Mouse (Mus musculus) heart, postnatal 0 days (tissue): ENCODE data around the gene Slc25a33. TPM values are rescaled to one million over a fixed set of nuclear protein-coding genes. Genes with fewer than 3 reads are reported as not detected.

Source experiments
- ATAC-seq: fragments of 200-750 bp; cut with Nextera tagmentation; 2 replicates; pipeline ENCODE4 v1.8.0; 2017; ENCODE audit warnings: low read depth, moderate number of reproducible peaks, moderate library complexity; ENCODE audit not compliant: insufficient read depth
- DNase-seq: peaks from one replicate; pipeline ENCODE4 v3.0.0-alpha.2; 2016; ENCODE audit warnings: low spot score
- H3K27ac ChIP-seq: fragments of 300-500 bp; sonication (generic); 2 replicates; pipeline ENCODE4 v1.5.1; 2014; ENCODE audit warnings: low read depth, mild to moderate bottlenecking
- H3K27me3 ChIP-seq: fragments of 300-500 bp; sonication (generic); 2 replicates; pipeline ENCODE4 v1.6.1; 2014; ENCODE audit warnings: low read length, mixed read lengths; ENCODE audit not compliant: control insufficient read depth, insufficient read depth
- H3K36me3 ChIP-seq: fragments of 300-500 bp; sonication (generic); replicated peaks from 2 replicates; pipeline ENCODE4 v1.6.1; 2014; ENCODE audit warnings: low read length, mixed read lengths; ENCODE audit not compliant: control insufficient read depth, insufficient read depth
- H3K4me1 ChIP-seq: fragments of 300-500 bp; sonication (generic); 2 replicates; pipeline ENCODE4 v1.6.1; 2014; ENCODE audit warnings: antibody characterized with exemption; ENCODE audit not compliant: control insufficient read depth, insufficient read depth
- H3K4me2 ChIP-seq: fragments of 300-500 bp; sonication (generic); 2 replicates; pipeline ENCODE4 v1.6.1; 2014; ENCODE audit warnings: low read depth, mild to moderate bottlenecking, low read length, moderate library complexity
- H3K4me3 ChIP-seq: fragments of 300-500 bp; sonication (generic); 2 replicates; pipeline ENCODE4 v1.5.1; 2014; ENCODE audit warnings: low read depth, low read length
- H3K9ac ChIP-seq: fragments of 300-500 bp; sonication (generic); replicated peaks from 2 replicates; pipeline ENCODE4 v1.6.1; 2014; ENCODE audit warnings: low read depth, low read length, mixed read lengths
- H3K9me3 ChIP-seq: fragments of 300-500 bp; sonication (generic); replicated peaks from 2 replicates; pipeline ENCODE4 v1.6.1; 2016; ENCODE audit warnings: low read length; ENCODE audit not compliant: control insufficient read depth
- CTCF ChIP-seq: IDR thresholded peaks from 2 replicates; pipeline ENCODE4 v1.5.1; 2016; ENCODE audit warnings: antibody characterized with exemption, control low read depth, low read depth
- EP300 ChIP-seq: IDR thresholded peaks from 2 replicates; pipeline ENCODE4 v1.6.1; 2016; ENCODE audit warnings: antibody characterized with exemption, low read depth
- WGBS: fragments of 180-500 bp; shearing (Covaris S2); extraction: QIAGEN DNeasy Blood & Tissue Kit; methylation state at CpG from one replicate; pipeline ENCODE4 v1.1.7; 2014; 5-methylcytosine and 5-hydroxymethylcytosine counted together
- polyA plus RNA-seq: library from polyadenylated mRNA; unstranded; fragments of >200 nt; fragmentation: Nextera tagmentation; extraction: Ambion mirVana; gene quantifications from 2 replicates; pipeline ENCODE4 v1.2.1, GENCODE M21; 2015
- total RNA-seq: library from RNA; depleted of rRNA; stranded (reverse); fragments of >200 nt; gene quantifications from 2 replicates; pipeline ENCODE4 v1.2.3, GENCODE M21; 2014; ENCODE audit warnings: low replicate concordance

Slc25a33 gene
- total and polyA plus RNA-seq, 2 experiments from 2014 or later = 3.0 to 15.1 TPM

GRCm38 (mm10) chr4:149779966-149780365 lies 5.9 kb upstream of the Slc25a33 start:
- DNase-seq (no peak), ATAC-seq (no peak)
- WGBS = 69% methylated on average over 9 of the region's 9 CpGs
- no peak overlapping the region for H3K27ac ChIP-seq
- no peaks in the 10 kb centered on the region for H3K9me3 ChIP-seq
- H3K27me3 ChIP-seq = no peaks in the 10 kb centered on the region
- H3K4me1 ChIP-seq = peaks cover 15% of the 10 kb centered on the region; the same call in 1 of the 2 replicates
- H3K9ac ChIP-seq = no peak overlapping the region
- no peaks in the 10 kb centered on the region for H3K36me3 ChIP-seq
- TF ChIP-seq CTCF = no peak
- no peak for TF ChIP-seq EP300
- H3K4me2 ChIP-seq = no peak overlapping the region
- no peak overlapping the region for H3K4me3 ChIP-seq

- ATAC-seq (peak; percentile 39), DNase-seq (peak; percentile 73)
- peak overlapping the region; percentile 82 for H3K27ac ChIP-seq
- H3K36me3 ChIP-seq = no peaks in the 10 kb centered on the region
- 44% methylated on average over 9 of the region's 9 CpGs for whole genome bisulfite sequencing
- H3K4me1 ChIP-seq = peaks cover 25% of the 10 kb centered on the region
- no peaks in the 10 kb centered on the region for H3K27me3 ChIP-seq
- H3K4me2 ChIP-seq = no peak overlapping the region
- H3K9me3 ChIP-seq = no peaks in the 10 kb centered on the region
- H3K9ac ChIP-seq = no peak overlapping the region
- no peak overlapping the region for H3K4me3 ChIP-seq
- no peak for TF ChIP-seq EP300
- no peak for TF ChIP-seq CTCF
Measured at GRCm38 (mm10) chr4:149777126-149777525, 3.0 kb upstream of the Slc25a33 start.

GRCm38 (mm10) chr4:149775760-149776362 lies 1.8 kb upstream of the Slc25a33 start:
- 43% methylated on average over 8 of the region's 8 CpGs for WGBS
- no peaks in the 10 kb centered on the region for H3K36me3 ChIP-seq
- ATAC-seq = no peak
- DNase-seq = no peak
- H3K4me2 ChIP-seq = no peak overlapping the region
- no peaks in the 10 kb centered on the region for H3K27me3 ChIP-seq
- H3K4me1 ChIP-seq = peaks cover 25% of the 10 kb centered on the region
- no peak overlapping the region for H3K4me3 ChIP-seq
- H3K9me3 ChIP-seq = no peaks in the 10 kb centered on the region
- no peak overlapping the region for H3K9ac ChIP-seq
- TF ChIP-seq CTCF = no peak
- TF ChIP-seq EP300 = no peak
- 0 out of 2 replicates have a peak overlapping the region, but pooled peaks have one; percentile 22 for H3K27ac ChIP-seq

- DNase-seq (peak; percentile 54), ATAC-seq (peak; percentile 25)
- H3K27me3 ChIP-seq = no peaks in the 10 kb centered on the region
- H3K4me3 ChIP-seq = no peak overlapping the region
- WGBS = 42% methylated on average over 7 of the region's 7 CpGs
- no peak overlapping the region for H3K9ac ChIP-seq
- H3K9me3 ChIP-seq = no peaks in the 10 kb centered on the region
- 0 out of 2 replicates have a peak overlapping the region, but pooled peaks have one; percentile 22 for H3K27ac ChIP-seq
- H3K4me1 ChIP-seq = peaks cover 25% of the 10 kb centered on the region
- H3K36me3 ChIP-seq = no peaks in the 10 kb centered on the region
- no peak overlapping the region for H3K4me2 ChIP-seq
- no peak for TF ChIP-seq EP300
- TF ChIP-seq CTCF = no peak
Measured at GRCm38 (mm10) chr4:149775330-149775729, 1.3 kb upstream of the Slc25a33 start.

- H3K9ac ChIP-seq = peak overlapping the region; percentile 80
- peak overlapping the region; percentile 74 for H3K4me3 ChIP-seq
- no peak for TF ChIP-seq CTCF
- no peak for TF ChIP-seq EP300
- peak overlapping the region; percentile 81 for H3K27ac ChIP-seq
- no peaks in the 10 kb centered on the region for H3K9me3 ChIP-seq
- WGBS = under 1% methylated on average over 56 of the region's 65 CpGs
- peaks cover 25% of the 10 kb centered on the region for H3K4me1 ChIP-seq
- DNase-seq (no peak), ATAC-seq (peak; percentile 30)
- no peaks in the 10 kb centered on the region for H3K27me3 ChIP-seq
- H3K36me3 ChIP-seq = no peaks in the 10 kb centered on the region
- peak overlapping the region; percentile 99 for H3K4me2 ChIP-seq
Measured at GRCm38 (mm10) chr4:149773408-149774093, 526 bp downstream of the Slc25a33 start.
